Mouse (Mus musculus) frontal cortex, postnatal 14 days (tissue): ENCODE results near the gene Gm49358.
A peak's percentile ranks its signal among the peaks of the same experiment; 100 is the strongest.

ENCODE experiments used
- DNase-seq, 2 experiments: peaks; one replicate each; pipeline ENCODE4 v3.0.0; 2022; ENCODE audit warnings: low spot score in 2 of 2

Gene Gm49358

GRCm38 (mm10) chr10:86814292-86815131 lies 50.7 kb downstream of the Gm49358 start:
- no peak for DNase-seq

DNA sequence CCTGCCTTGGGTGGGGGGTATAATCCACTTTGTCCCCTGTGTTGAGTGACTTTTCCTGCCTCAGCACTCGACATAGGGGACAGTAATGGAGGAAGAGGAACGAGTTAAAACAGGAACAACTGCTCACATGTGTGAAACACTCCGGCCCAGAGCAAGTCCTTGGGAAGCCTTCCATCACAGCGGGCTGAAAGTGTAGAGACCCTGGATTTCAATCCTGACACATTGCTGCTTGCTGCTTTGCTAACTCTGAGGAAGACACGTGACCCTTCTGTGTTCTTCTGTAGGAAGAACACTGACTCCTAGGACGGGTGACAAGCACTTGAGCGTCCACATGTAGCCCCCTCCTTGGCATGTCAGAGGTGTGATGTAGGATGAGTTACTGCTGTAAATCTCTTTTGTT lies 51.4 kb downstream of the Gm49358 start:
- DNase-seq = no peak

GRCm38 (mm10) chr10:86819649-86820165 lies 55.9 kb downstream of the Gm49358 start:
- DNase-seq = peak in 1 of 2 experiments; percentile 25

DNA sequence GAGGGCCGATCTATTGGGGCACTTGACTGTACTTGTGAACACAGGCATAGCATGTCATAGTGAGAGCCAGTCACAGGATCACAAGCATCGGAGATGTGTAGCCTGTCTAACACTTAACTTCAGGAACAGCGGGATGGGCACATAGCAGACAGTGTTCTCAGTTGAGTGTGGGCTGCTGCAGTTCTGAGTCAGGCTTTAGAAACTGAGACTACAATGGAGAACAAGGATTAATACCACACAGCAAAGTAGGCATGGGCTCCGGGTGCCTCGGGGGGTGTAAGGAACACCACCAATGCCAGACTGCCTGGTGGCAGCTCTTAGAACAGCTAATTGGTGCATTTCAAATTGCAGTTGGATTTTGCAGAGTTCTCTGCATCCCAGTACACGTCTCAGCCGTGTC lies 57.2 kb downstream of the Gm49358 start:
- no peak for DNase-seq

GRCm38 (mm10) chr10:86824093-86824492 lies 60.3 kb downstream of the Gm49358 start:
- no peak for DNase-seq

GRCm38 (mm10) chr10:86824871-86825270 lies 61.1 kb downstream of the Gm49358 start:
- no peak for DNase-seq

- no peak for DNase-seq
Observed at GRCm38 (mm10) chr10:86825871-86826522, 62.2 kb downstream of the Gm49358 start.

DNA sequence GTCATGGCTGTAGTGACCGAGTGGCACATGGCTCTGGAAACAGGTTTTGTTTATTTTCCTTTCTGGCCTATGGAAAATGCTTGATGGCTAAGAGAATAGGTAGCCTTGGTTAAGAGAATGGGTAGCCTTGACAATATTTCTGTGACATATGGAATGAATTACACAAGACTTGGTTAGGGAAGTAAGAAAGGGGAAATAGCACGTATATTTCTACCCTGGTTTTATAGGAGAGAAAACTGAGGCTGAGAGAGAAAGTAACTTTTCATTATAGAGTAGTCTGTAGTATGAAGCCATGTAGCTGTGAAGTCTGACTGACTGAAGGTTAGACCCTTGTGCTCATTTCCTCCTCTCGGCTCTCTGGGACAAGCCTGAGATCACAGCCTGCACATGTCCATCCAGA lies 63.2 kb downstream of the Gm49358 start:
- no peak for DNase-seq

DNA sequence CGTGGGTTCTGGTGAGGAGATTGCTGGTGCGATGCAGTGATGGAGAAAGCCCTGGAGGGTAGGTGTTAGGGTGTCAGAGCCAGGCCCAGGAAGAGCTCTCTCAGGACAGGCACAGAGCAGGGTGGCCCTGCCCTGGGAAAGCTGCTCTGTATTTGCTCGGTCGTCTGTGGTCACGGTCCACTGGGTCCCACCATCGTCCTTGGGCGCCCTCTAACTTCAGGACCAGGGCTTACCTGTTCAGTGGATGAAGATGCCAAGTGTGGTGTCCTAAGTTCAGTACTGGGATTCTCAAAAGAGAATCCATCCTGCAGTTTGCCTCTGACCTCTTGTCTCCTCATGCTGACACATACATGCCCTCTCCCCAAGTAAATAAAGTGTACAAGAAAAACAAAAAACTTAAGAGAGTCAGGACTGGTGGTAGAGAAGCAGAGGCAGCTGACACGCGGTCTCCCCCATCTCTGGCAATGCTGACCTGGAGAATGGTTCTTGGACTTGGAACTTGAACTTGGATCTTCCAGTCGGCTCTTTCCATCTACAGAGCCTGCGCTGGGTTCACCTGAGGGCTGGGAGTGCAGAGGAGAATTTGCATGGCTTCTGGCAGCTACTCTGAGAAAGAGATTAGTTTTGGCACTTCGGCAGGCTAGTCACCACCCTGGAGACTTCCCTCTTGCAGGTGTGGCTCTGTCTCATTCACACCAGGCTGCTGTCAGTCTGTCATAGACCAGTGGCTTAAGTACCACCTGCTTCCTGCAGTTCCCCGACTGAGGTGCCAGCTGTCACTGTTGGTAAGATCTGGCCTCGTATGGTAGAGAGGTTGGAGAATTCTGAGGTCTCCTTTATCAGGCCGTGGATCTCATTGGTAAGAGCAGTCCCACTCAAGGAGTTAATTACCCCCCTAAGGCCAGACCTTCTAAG lies 64.7 kb downstream of the Gm49358 start:
- no peak for DNase-seq

DNA sequence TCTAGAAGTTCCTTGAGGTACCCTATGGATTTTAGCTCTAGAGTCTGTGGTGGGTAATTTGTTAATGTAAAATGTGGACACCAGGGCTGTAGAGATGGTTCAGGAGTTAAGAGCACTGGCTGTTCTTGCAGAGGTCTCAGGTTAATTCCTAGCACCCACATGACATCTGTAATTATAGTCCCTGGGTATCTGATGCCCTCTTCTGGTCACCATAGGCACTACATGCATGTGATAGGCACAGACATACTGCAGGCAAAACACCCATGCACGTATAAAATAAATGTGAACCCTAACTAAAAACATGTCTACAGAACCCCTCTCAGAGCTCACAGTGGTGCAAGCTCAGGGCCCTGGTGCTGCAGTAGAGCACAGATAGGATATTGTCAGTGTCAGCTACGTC lies 65.7 kb downstream of the Gm49358 start:
- DNase-seq = no peak

DNA sequence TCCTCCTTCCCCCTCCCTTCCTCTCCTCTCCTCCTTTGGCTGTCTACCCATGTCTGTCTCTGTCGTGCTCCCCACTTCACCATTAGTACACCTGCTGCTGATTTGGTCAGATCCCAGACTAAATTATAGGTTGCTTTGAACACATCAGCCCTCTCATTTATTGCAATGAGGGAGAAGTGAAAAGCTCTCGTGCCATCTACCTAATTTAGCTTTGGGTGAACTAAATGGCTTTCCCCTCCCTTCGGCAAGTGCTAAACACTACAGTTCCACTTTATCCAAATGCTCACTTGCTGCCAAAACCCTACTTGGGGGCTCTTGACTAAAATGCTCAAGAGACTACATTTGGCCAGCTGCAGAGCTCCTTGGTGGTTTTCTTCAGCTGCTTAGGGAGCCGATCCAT lies 73.0 kb downstream of the Gm49358 start:
- no peak for DNase-seq

DNA sequence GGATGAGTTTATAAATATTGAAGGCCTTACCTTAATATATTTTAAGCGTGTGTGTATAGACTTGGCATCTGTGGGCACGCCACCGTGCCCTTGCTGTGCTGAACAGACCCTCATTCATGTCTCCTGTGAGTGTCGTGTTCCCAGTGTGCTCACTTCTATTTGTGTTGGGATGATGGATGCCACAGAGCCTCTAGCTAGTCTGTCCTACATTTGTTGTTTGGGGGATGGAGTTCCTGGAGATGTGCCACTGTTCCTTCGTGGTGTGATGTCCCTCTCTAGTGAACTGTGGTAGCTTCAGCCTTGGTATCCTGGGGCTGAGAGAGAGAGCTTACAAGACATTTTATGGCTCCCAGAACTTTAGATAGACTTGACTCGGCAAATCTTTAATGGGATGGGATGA lies 75.1 kb downstream of the Gm49358 start:
- no peak for DNase-seq

DNA sequence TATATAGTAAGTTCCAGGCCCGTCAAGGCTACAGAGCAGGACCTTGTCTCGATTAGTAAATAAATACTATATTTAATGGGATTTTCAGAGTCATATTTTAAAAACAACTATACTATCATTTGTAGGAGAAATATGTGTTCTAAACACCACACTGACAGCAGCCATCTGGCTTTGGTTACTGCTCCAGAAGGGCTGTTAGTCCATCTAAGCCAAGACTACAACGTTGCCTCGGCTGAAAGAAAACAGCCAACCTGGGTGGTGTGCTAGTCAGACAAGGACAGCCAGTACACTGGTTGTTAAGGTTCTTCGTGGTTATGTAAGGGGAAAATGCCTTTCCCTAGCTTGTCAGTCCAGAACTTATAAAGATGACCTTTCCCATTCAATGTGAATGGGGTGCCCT lies 78.9 kb downstream of the Gm49358 start:
- DNase-seq = no peak

DNA sequence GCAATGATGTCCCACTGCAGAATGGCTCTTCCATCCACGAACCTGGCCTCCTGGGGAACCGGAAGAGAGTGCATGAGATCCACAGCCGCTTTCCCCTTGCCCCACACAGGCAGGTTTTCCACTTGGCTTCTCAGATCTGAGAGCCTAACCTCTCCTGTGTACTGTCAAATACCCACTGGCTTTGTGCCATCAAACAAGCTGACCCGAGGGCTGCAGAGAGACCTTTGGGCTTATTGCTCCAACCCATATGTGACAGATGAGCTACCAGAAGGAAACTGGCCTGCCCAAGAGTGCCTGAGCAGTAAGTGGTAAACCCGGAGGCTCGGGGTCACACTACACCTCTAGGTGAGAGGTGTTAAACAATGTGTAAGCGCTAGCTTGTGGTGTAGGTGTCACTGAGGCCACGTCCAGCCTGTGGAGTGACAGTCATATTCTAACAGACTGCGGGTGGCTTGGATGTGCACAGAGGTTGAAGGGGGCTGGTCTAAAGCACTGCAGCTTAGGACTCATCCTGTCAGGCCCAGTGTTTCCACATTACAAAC lies 83.2 kb downstream of the Gm49358 start:
- DNase-seq = no peak

DNA sequence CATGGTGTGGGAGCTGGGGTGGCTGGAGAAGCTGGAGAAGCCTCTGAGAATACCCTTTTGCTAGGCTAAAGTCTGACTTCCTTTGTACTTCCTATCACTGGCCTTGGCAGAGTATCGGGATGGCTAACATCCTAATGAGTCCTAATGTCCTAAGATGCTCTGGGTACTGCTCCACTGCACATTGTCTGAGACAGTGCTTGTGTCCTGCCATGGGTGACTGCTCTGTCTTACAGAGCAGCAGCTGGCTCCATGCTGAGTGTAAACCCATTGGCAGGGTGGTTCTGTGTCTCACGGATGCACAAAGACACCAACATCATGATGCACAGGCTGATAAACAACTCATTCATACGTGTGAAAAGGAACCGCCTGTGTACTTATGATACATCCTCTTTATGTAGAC lies 85.3 kb downstream of the Gm49358 start:
- DNase-seq = no peak

GRCm38 (mm10) chr10:86849508-86849907 lies 85.7 kb downstream of the Gm49358 start:
- DNase-seq = no peak

DNA sequence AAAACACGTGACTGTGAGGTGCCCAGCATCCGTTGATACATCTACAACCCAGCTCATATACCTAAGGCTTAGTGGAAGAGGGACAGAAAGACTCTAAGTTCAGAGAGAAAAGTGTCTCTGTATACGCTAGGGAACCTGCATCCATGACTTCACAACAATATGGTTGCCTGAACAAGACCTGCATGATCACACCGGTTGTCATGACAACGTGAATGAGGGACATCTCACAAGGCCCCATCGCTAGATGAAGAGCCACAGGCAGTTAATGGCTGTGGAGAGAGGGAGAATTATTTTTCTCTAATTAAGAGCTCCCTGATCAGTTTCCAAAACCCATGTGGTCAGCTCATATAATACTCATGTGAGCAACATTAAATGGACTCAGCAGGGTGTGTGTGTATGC lies 88.4 kb downstream of the Gm49358 start:
- no peak for DNase-seq

DNA sequence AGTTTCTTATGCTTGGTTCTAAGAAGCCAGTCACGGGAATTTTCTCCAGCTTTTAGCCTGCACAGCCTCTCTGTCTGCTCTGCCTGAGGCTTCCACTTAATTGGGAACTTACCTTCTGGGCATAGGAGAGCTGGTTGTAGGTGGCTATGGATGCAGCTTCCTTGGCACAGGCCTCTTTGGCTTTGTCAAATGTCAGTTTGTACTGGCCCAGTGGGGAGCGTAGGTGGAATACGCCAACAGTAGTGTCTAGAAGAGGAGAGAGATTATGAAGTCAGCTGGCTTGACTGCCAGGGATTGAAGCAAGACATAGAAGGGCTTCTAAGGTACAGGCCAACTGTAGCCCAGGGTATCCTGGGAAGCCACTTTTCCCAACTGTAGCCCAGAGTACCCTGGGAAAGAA lies 89.7 kb downstream of the Gm49358 start:
- DNase-seq = no peak

DNA sequence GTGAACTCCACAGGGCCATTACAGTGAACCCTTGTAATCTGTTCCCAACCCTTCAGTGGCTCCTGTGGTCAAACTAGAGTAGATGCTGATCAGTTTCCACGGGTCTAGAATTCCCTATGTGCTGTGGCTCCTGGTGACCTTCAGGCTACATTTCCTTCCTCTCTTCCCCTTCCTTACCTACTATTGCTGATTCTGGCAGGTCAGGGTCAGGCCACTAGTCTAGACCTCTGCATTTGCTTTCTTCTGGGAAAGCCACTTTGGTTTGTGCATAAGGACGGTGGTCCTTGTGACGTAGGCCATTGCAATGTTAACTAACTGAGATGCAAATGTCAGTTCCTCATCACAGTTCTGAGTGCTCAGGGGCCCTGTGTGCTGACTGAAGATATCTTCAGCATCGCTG lies 96.6 kb downstream of the Gm49358 start:
- no peak for DNase-seq

GRCm38 (mm10) chr10:86862496-86862895 lies 98.7 kb downstream of the Gm49358 start:
- no peak for DNase-seq

DNA sequence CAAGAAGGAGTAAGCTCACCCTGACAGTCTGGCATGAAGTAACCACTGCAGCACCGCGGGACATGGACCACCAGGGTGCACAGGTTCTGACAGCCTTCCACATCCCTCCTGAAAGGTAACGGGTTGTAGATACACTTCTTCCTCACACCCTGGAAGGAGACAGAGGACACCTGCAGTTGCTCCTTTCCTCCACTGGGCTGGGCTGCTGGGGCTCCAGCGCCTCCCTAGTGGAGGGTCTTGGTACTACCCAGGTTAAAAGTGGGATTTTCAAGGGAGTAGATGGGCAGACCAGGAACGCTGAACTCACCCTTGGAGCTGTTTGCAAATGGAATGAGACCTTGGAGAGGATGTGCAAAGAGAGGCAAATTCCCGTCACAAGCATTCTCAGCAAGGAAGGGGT lies 99.7 kb downstream of the Gm49358 start:
- no peak for DNase-seq

- DNase-seq = no peak
Observed at GRCm38 (mm10) chr10:86872121-86872520, 108.3 kb downstream of the Gm49358 start.
